Mouse (Mus musculus) cerebellum, postnatal 25 days (tissue): ENCODE data around the gene Hoxa6.

Source experiments
- DNase-seq, 2 experiments: peaks; one replicate each; pipeline ENCODE4 v3.0.0; 2021; ENCODE audit warnings: mixed read lengths in 2 of 2

Hoxa6 gene

DNA sequence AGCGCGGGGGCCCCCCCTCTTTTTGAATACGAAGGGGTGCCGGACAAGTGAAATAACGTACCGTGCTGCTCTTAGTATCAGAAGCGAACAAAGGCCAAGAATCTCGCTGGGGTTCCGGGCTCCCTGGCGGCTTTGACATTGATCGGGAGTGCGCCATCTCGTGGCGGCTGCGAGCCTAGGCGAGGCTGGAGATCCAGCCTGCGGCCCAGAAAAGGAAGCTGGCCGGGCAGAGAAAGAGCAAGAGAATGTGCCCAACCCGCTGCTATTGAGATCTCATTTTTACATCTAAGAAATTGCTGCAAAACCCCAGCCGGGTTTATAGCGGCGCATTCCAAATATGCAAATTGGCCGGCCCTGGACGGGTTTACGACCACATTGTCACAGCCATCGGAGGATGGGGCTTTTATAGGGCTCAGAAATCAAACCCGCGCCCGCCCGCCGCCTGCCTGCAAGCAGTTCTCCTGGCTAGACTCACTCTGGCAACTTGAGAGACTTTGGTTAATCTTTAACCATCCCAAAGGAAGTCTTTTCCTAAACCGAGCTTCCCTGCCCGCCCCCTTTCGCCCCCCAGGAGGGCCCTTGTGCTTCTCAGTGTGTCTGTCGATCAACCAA lies 32.0 kb upstream of the Hoxa6 start, which contains the start of gene Hoxa10:
TSS of gene Hoxa10 (minus strand) at position 466 of the 612 bp plus-strand sequence.
- DNase-seq: peak in 1 of 2 experiments; percentile 61

GRCm38 (mm10) chr6:52239625-52240388 lies 31.3 kb upstream of the Hoxa6 start:
- DNase-seq: no peak

DNA sequence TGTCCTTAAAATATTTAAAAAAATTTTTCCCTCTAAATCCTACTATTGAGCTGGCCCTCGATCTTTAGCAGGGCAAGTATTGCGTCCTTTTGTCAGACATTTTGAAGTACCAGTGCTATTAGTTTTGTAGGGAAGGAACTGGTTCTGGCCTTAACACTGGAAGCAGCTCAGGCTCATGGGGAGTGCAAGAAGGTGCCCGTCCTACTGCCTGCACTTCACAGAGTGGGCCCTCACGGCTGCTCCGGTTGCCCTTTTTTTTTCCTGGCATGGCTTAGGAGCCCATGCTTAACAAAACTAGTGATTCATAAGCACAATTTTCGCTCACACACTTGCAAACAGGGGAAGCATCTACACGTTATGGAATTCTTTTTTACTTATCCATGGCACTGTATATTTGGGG lies 30.5 kb upstream of the Hoxa6 start:
- DNase-seq: no peak

DNA sequence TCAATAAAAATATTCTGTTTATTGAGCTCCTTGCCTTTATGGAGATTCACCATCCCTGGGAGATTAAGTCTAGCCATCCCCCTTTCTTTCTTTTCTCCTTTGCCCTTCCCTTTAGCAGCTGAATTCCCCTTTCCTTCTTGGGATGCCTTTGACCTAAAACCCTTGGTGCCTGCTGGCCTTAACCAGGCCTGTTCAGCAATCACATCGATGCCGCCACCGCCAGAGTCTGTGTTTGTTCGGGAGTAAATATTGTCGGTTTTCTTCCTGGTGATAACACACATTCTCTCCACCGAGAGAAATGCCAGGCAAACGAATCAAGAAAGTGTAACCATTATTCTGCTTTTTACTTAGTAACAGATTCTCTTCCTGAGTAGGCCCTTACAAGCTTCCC lies 29.6 kb upstream of the Hoxa6 start:
- no peak for DNase-seq

DNA sequence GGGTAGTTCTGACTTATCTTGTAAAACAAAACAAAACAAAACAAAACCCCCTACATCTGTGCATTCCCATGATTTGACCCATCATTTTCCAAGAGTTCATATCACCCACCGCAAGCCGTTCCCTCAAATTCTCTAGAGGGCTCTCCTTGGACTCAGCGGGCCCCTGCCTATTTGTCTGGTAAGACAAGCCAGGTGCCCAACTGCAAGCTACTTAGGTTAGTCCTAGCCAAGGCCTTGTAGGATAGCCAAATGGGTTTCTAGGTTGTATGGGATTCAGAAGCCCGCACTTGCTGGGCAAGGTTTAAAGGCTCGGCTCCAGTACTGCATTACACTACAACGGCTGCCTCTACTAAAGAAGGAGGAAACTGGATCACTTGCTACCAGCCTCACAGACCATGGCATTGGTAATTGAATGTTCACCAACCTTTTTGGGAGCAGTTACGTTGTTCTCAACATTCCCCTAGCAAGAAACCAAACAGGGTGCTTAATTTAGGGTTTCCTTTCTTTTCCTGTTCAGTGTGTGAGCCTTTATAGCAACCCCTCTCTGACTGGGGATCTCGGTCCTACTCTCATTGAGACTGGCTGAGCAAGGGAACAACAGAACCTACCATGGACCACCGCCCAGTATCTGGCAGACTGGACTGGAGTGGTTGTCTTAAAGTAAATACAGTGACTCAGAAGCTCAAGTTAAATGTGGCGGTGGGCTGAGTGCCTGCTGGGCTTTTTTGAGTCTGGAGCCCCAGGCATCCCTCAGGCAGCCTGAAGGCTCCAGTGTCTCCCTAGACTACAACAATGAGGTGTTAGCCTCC lies 29.0 kb upstream of the Hoxa6 start:
- DNase-seq: no peak

DNA sequence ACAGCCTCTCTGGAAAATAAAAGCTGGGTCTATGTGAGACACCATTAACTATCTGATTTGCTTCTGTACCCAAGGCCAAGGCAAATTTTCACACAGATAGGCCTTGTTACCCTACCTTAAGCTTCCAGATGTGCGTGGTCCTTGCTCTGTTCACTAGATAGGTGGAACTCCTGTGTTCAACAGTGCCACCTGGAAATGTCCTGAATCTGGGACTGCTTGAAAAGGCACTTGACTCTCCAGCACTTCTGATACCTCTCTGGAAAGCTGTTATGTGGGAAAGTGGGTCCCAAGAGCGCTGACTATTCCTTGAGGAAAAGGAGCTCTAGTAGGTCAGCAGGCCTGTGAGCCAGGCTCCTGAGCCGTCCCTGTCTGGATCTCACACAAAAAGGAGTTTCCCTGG lies 28.3 kb upstream of the Hoxa6 start:
- no peak for DNase-seq

DNA sequence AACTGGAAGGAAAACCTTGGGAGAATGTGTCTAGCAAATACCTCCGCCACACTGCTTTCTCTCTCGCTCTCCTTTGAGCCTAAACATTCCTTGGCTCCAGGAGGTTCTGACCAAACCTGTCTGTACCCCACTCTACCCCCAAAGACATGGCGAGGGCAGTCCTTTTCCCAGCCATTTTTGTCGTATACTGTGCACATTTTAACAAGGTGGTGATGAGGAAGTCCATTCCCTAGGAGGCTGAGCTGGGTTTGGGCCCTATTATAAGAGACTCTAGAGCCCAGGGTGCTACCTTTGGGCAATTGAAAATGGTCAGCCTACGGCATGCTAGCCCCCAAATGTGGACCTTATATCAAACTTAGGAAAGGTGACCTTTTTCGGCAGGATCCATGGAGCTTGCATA lies 27.3 kb upstream of the Hoxa6 start:
- no peak for DNase-seq

- no peak for DNase-seq
Observed at GRCm38 (mm10) chr6:52235267-52235666, 26.7 kb upstream of the Hoxa6 start.

GRCm38 (mm10) chr6:52234428-52235140 lies 26.1 kb upstream of the Hoxa6 start:
- DNase-seq: no peak

DNA sequence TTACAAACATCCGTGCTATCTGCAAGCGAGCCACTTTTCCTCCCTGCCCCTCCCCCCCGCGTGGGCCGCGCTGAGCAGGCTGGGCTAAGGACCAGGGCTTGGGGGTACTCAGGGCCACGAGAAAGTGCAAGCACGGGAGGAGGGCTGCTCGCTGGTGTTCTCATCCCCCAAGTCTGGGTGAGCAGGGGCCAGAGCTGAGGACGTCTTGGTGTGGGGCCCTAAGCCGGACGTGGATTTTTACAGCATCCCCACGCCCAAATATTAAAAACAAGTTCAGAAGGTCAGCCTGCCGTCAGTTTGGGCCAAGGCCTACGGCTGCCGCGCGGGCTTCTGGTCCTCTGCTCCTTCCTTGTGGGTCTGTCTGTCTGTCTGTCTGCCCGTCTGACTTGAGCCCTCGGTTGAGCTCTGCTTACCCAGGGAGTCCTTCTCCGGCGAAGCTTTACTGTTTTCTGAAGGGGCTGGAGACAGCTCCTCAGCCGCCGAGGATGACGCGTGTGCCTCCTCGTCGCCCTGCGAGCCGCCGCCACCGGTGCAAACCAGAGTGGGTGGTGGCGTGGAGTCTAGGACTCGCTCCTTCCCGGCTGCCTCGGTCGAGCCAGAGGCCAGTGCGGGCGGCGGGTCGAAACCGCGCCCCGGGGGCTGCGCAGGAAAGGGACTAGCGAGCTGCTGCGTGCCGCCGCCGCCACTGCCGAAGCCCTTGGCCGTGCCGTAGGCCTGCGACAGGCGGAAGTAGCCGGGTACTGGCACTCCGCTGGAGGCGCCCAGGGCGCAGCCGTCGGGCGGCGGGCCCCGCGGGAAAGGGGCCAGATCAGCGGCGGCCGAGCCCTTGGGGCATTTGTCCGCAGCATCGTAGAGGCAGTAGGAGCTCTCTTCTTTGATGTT lies 25.3 kb upstream of the Hoxa6 start:
- DNase-seq: no peak

GRCm38 (mm10) chr6:52232984-52233545 lies 24.5 kb upstream of the Hoxa6 start:
- DNase-seq: no peak

DNA sequence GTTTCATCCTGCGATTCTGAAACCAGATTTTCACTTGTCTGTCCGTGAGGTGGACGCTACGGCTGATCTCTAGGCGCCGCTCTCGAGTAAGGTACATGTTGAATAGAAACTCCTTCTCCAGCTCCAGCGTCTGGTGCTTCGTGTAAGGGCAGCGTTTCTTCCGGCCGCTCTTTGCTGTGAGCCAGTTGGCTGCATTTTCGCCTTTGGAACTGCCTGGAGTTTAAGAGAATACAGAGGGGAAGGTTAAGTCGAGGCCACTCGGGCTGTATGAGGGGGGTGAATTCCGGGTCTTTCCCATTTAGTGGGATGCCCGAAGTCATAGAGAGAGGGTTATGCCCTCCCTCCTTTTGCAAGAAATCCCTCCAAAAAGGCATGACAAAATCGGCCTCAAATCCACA lies 24.0 kb upstream of the Hoxa6 start:
- no peak for DNase-seq

DNA sequence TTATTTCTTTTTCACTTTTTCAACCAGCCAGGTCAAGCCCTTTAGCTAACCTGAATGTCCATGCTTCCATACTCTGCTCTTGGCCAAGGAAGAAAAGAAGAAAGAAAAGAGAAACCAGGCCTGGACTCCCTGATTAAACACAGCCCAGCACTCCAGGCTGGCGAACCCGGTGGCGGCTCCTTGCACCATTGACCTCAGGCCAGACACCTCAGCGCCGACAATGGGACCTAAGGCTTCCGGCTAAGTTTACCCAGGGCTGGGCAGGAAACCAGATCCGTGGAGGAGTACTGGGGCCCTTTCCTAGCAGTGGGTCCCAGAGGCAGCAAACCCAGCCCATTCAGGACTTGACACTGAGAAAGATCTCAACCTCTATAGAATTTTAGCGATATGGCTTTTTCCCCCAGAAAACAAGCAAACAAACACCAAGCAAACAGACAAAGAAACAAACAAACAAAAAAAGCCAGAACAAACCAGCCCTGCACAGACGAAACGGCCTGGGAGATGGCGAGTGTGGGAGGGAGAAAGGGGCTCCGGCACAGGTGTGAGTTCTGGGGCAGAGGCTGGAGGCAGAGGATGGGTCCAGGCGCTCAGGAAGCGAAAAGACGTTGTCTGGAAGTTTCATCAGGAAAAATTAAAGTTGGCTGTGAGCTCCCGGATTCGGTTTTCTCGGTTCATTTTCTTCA lies 23.5 kb upstream of the Hoxa6 start:
- no peak for DNase-seq

GRCm38 (mm10) chr6:52230516-52231165 lies 22.1 kb upstream of the Hoxa6 start, which contains the start of gene Hoxa9:
Hoxa9 (minus strand) TSS chr6:52231089.
- no peak for DNase-seq

GRCm38 (mm10) chr6:52229558-52230416 lies 21.3 kb upstream of the Hoxa6 start:
- DNase-seq: no peak

DNA sequence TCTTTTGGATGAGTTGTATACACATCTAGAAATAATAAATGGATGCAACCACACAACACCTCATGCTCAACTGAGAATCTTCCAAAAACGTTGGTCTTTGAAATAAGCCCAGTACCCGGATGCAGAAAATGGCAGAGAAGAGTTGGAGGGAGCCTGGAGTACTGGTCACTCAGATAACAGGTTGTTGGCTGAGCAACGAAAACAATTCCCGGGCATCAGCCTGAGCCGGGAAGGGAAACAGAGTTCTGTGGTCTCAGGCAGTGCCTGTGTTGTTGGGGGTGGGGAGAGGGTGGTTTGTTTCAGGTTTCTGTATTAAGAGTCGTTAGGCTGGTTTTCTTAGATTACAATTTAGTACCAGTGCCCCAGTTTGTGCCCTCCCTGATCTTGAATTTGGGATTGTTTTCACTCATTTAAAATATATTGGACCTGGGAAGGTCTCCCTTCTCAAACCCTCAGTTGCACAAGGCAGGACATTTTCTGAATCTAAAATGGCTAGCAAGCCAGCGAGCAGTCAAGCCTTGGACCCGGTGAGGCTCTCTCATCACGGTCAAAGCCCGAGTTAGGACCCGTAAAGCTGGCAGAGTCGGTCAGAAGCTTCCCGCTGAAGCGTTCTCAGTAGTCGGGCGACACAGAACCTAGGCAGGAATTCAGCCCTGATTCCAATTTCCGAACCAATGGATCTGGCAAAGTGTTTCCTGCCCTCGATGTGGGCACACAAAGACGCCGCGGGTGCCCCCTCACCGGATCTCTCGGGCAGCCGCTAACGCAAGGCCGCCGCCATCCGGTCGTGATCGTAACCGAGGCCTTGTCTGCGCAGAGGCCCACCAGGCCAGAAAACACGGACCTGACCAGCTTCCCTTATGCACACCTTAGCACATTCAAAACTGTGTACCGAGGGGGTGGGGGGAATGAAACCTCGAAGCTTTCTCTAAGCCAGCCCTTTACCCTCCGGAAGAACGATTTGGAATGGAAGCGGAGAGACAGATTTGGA lies 20.2 kb upstream of the Hoxa6 start:
- DNase-seq: no peak

GRCm38 (mm10) chr6:52227470-52228222 lies 19.1 kb upstream of the Hoxa6 start:
- no peak for DNase-seq
